Mouse (Mus musculus) frontal cortex, postnatal 25 days (tissue): ENCODE results near the gene Slc12a8.

ENCODE experiments used
- DNase-seq, 2 experiments: peaks; one replicate each; pipeline ENCODE4 v3.0.0; 2022; ENCODE audit warnings: low spot score in 2 of 2

Gene Slc12a8

GRCm38 (mm10) chr16:33697576-33698276 lies 180.6 kb downstream of the Slc12a8 start:
- no peak for DNase-seq

- DNase-seq: no peak
Measured at GRCm38 (mm10) chr16:33698277-33698790, 181.2 kb downstream of the Slc12a8 start.

- no peak for DNase-seq
Measured at GRCm38 (mm10) chr16:33700584-33700983, 183.5 kb downstream of the Slc12a8 start.

GRCm38 (mm10) chr16:33701872-33702271 lies 184.7 kb downstream of the Slc12a8 start:
- DNase-seq: no peak

- no peak for DNase-seq
Measured at GRCm38 (mm10) chr16:33704289-33704688, 187.2 kb downstream of the Slc12a8 start.

- DNase-seq: no peak
Measured at GRCm38 (mm10) chr16:33705258-33705657, 188.1 kb downstream of the Slc12a8 start.

GRCm38 (mm10) chr16:33706111-33706890 lies 189.2 kb downstream of the Slc12a8 start:
- no peak for DNase-seq

- DNase-seq: no peak
Measured at GRCm38 (mm10) chr16:33708031-33708430, 190.9 kb downstream of the Slc12a8 start.

GRCm38 (mm10) chr16:33708585-33709397 lies 191.7 kb downstream of the Slc12a8 start:
- DNase-seq: no peak
